Mouse (Mus musculus) hindlimb bud, embryonic 11.5 days (tissue): ENCODE measurements at regions not wholly inside any gene's neighbourhood (a gene's known extent, or its start where the extent isn't known, plus 50 kb on each side); places are given as distances from the start of the nearest gene placed in this dataset.

Experiments
- DNase-seq: peaks from one replicate; pipeline ENCODE4 v3.0.0-alpha.2; 2012; ENCODE audit warnings: low read depth, low spot score; ENCODE audit errors: extremely low spot score

- no peak for DNase-seq
Observed at GRCm38 (mm10) chr11:44021638-44022037, 120.6 kb upstream of the Adra1b start.

GRCm38 (mm10) chr11:44027046-44027445, 126.0 kb upstream of the Adra1b start:
- no peak for DNase-seq

- DNase-seq = no peak
Observed at GRCm38 (mm10) chr11:44046083-44046482, 145.1 kb upstream of the Adra1b start.

GRCm38 (mm10) chr11:44049253-44049976, 148.4 kb upstream of the Adra1b start:
- DNase-seq = no peak

- no peak for DNase-seq
Observed at GRCm38 (mm10) chr11:44052481-44052880, 151.5 kb upstream of the Adra1b start.

GRCm38 (mm10) chr11:44062446-44062845, 161.4 kb upstream of the Adra1b start:
- no peak for DNase-seq

GRCm38 (mm10) chr11:44066176-44066575, 165.2 kb upstream of the Adra1b start:
- no peak for DNase-seq

- no peak for DNase-seq
Observed at GRCm38 (mm10) chr11:44083716-44084115, 182.7 kb upstream of the Adra1b start.

- DNase-seq = no peak
Observed at GRCm38 (mm10) chr11:44086951-44087350, 185.9 kb upstream of the Adra1b start.

- DNase-seq = no peak
Observed at GRCm38 (mm10) chr11:44089514-44089913, 188.5 kb upstream of the Adra1b start.

- no peak for DNase-seq
Observed at GRCm38 (mm10) chr11:44095280-44095679, 194.3 kb upstream of the Adra1b start.

GRCm38 (mm10) chr11:44103188-44103840, 202.3 kb upstream of the Adra1b start:
- no peak for DNase-seq

- DNase-seq = no peak
Observed at GRCm38 (mm10) chr11:44103841-44104191, 202.8 kb upstream of the Adra1b start.

- DNase-seq = no peak
Observed at GRCm38 (mm10) chr11:44106231-44106630, 205.2 kb upstream of the Adra1b start.

- no peak for DNase-seq
Observed at GRCm38 (mm10) chr11:44111525-44111924, 210.5 kb upstream of the Adra1b start.

- DNase-seq = no peak
Observed at GRCm38 (mm10) chr11:44127088-44127487, 226.1 kb upstream of the Adra1b start.

- DNase-seq = no peak
Observed at GRCm38 (mm10) chr11:44128481-44128880, 227.5 kb upstream of the Adra1b start.

- DNase-seq = no peak
Observed at GRCm38 (mm10) chr11:44133244-44133643, 232.2 kb upstream of the Adra1b start.

- no peak for DNase-seq
Observed at GRCm38 (mm10) chr11:44136024-44136423, 235.0 kb upstream of the Adra1b start.

- DNase-seq = no peak
Observed at GRCm38 (mm10) chr11:44142996-44143395, 242.0 kb upstream of the Adra1b start.

- DNase-seq = no peak
Observed at GRCm38 (mm10) chr11:44144477-44144876, 243.5 kb upstream of the Adra1b start.

- DNase-seq = no peak
Observed at GRCm38 (mm10) chr11:44146419-44146818, 245.4 kb upstream of the Adra1b start.

- no peak for DNase-seq
Observed at GRCm38 (mm10) chr11:44153576-44153975, 246.3 kb upstream of the Il12b start.
